Mouse (Mus musculus) heart, postnatal 0 days (tissue): Measurements from ENCODE around the gene Rab1b. TPM values are rescaled to one million over a fixed set of nuclear protein-coding genes. Genes with fewer than 3 reads are reported as not detected.
A peak's percentile ranks its signal among the peaks of the same experiment; 100 is the strongest.
"Not testable (repeated sequence)": the region's sequence is repeated elsewhere in the genome, so short reads cannot be mapped to it uniquely, and the experiment has no call there.

Experiments used
- ATAC-seq: fragments of 200-750 bp; cut with Nextera tagmentation; 2 replicates; pipeline ENCODE4 v1.8.0; 2017; ENCODE audit warnings: low read depth, moderate number of reproducible peaks, moderate library complexity; ENCODE audit not compliant: insufficient read depth
- DNase-seq: peaks from one replicate; pipeline ENCODE4 v3.0.0-alpha.2; 2016; ENCODE audit warnings: low spot score
- H3K27ac ChIP-seq: fragments of 300-500 bp; sonication (generic); 2 replicates; pipeline ENCODE4 v1.5.1; 2014; ENCODE audit warnings: low read depth, mild to moderate bottlenecking
- H3K27me3 ChIP-seq: fragments of 300-500 bp; sonication (generic); 2 replicates; pipeline ENCODE4 v1.6.1; 2014; ENCODE audit warnings: low read length, mixed read lengths; ENCODE audit not compliant: control insufficient read depth, insufficient read depth
- H3K36me3 ChIP-seq: fragments of 300-500 bp; sonication (generic); replicated peaks from 2 replicates; pipeline ENCODE4 v1.6.1; 2014; ENCODE audit warnings: low read length, mixed read lengths; ENCODE audit not compliant: control insufficient read depth, insufficient read depth
- H3K4me1 ChIP-seq: fragments of 300-500 bp; sonication (generic); 2 replicates; pipeline ENCODE4 v1.6.1; 2014; ENCODE audit warnings: antibody characterized with exemption; ENCODE audit not compliant: control insufficient read depth, insufficient read depth
- H3K4me2 ChIP-seq: fragments of 300-500 bp; sonication (generic); 2 replicates; pipeline ENCODE4 v1.6.1; 2014; ENCODE audit warnings: low read depth, mild to moderate bottlenecking, low read length, moderate library complexity
- H3K4me3 ChIP-seq: fragments of 300-500 bp; sonication (generic); 2 replicates; pipeline ENCODE4 v1.5.1; 2014; ENCODE audit warnings: low read depth, low read length
- H3K9ac ChIP-seq: fragments of 300-500 bp; sonication (generic); replicated peaks from 2 replicates; pipeline ENCODE4 v1.6.1; 2014; ENCODE audit warnings: low read depth, low read length, mixed read lengths
- H3K9me3 ChIP-seq: fragments of 300-500 bp; sonication (generic); replicated peaks from 2 replicates; pipeline ENCODE4 v1.6.1; 2016; ENCODE audit warnings: low read length; ENCODE audit not compliant: control insufficient read depth
- CTCF ChIP-seq: IDR thresholded peaks from 2 replicates; pipeline ENCODE4 v1.5.1; 2016; ENCODE audit warnings: antibody characterized with exemption, control low read depth, low read depth
- EP300 ChIP-seq: IDR thresholded peaks from 2 replicates; pipeline ENCODE4 v1.6.1; 2016; ENCODE audit warnings: antibody characterized with exemption, low read depth
- WGBS: fragments of 180-500 bp; shearing (Covaris S2); extraction: QIAGEN DNeasy Blood & Tissue Kit; methylation state at CpG from one replicate; pipeline ENCODE4 v1.1.7; 2014; 5-methylcytosine and 5-hydroxymethylcytosine counted together
- polyA plus RNA-seq: library from polyadenylated mRNA; unstranded; fragments of >200 nt; fragmentation: Nextera tagmentation; extraction: Ambion mirVana; gene quantifications from 2 replicates; pipeline ENCODE4 v1.2.1, GENCODE M21; 2015
- total RNA-seq: library from RNA; depleted of rRNA; stranded (reverse); fragments of >200 nt; gene quantifications from 2 replicates; pipeline ENCODE4 v1.2.3, GENCODE M21; 2014; ENCODE audit warnings: low replicate concordance

The Rab1b gene
- total and polyA plus RNA-seq, 2 experiments from 2014 or later = 230 to 424 TPM

GRCm38 (mm10) chr19:5089324-5089723 is 17.5 kb downstream of the Rab1b start:
- Histone ChIP-seq H3K27ac (no peak overlapping the region), H3K9me3 (no peaks in the 10 kb centered on the region), H3K4me3 (peak overlapping the region; percentile 82), H3K36me3 (peaks cover 22% of the 10 kb centered on the region), H3K4me1 (peaks cover 14% of the 10 kb centered on the region), H3K4me2 (peak overlapping the region; percentile 98), H3K27me3 (peaks cover 22% of the 10 kb centered on the region), H3K9ac (no peak overlapping the region)
- WGBS = 84% methylated on average over 4 of the region's 4 CpGs
- ATAC-seq (no peak), DNase-seq (no peak)
- TF ChIP-seq EP300 = no peak
- no peak for TF ChIP-seq CTCF

GRCm38 (mm10) chr19:5087884-5088728 is 18.8 kb downstream of the Rab1b start, which contains the start of gene Yif1a:
Gene Yif1a (plus strand): TSS chr19:5088538.
- DNase-seq (peak; percentile 99), ATAC-seq (peak; percentile 93)
- Histone ChIP-seq H3K36me3 (peaks cover 22% of the 10 kb centered on the region), H3K4me2 (peak within 1 kb of the TSS; percentile 98), H3K9ac (peak within 1 kb of the TSS; percentile 63), H3K9me3 (no peaks in the 10 kb centered on the region), H3K4me3 (peak within 1 kb of the TSS; percentile 82), H3K27me3 (peaks cover 34% of the 10 kb centered on the region), H3K4me1 (peaks cover 14% of the 10 kb centered on the region), H3K27ac (peak within 1 kb of the TSS; percentile 76)
- peak; percentile 57 for TF ChIP-seq CTCF
- no peak; the same call in 1 of the 2 replicates for TF ChIP-seq EP300
- under 1% methylated on average over 58 of the region's 58 CpGs for WGBS

- ATAC-seq, H3K9me3 ChIP-seq, H3K9ac ChIP-seq, H3K4me2 ChIP-seq, H3K27ac ChIP-seq, H3K4me3 ChIP-seq, DNase-seq: not testable (repeated sequence)
- 61% methylated on average over 4 of the region's 4 CpGs for WGBS
- peaks cover 10% of the 10 kb centered on the region for H3K36me3 ChIP-seq
- H3K4me1 ChIP-seq = peaks cover 14% of the 10 kb centered on the region
- H3K27me3 ChIP-seq = peaks cover 50% of the 10 kb centered on the region
Measured at GRCm38 (mm10) chr19:5086533-5086932, 20.3 kb downstream of the Rab1b start.

GRCm38 (mm10) chr19:5085145-5085863 is 21.6 kb downstream of the Rab1b start, which contains the start of gene Tmem151a:
Gene Tmem151a (minus strand): TSS chr19:5085531.
- Histone ChIP-seq H3K27ac (no peak within 1 kb of the TSS), H3K4me2 (peak within 1 kb of the TSS; percentile 70), H3K36me3 (peaks cover 1% of the 10 kb centered on the region; the same call in 1 of the 2 replicates), H3K9ac (no peak within 1 kb of the TSS), H3K9me3 (no peaks in the 10 kb centered on the region), H3K27me3 (peaks cover 62% of the 10 kb centered on the region), H3K4me3 (peak within 1 kb of the TSS; percentile 50), H3K4me1 (peaks cover 14% of the 10 kb centered on the region)
- WGBS = under 1% methylated on average over 49 of the region's 69 CpGs
- TF ChIP-seq CTCF (no peak), EP300 (no peak)
- DNase-seq (no peak), ATAC-seq (no peak)

GRCm38 (mm10) chr19:5084834-5085144 is 22.1 kb downstream of the Rab1b start:
- H3K36me3 ChIP-seq = no peaks in the 10 kb centered on the region; the same call in 1 of the 2 replicates
- H3K4me1 ChIP-seq = peaks cover 14% of the 10 kb centered on the region
- peak overlapping the region; percentile 70 for H3K4me2 ChIP-seq
- ATAC-seq (no peak), DNase-seq (no peak)
- 2% methylated on average over 15 of the region's 15 CpGs for WGBS
- TF ChIP-seq EP300 (no peak), CTCF (no peak)
- no peak overlapping the region for H3K27ac ChIP-seq
- no peak overlapping the region for H3K9ac ChIP-seq
- peaks cover 65% of the 10 kb centered on the region for H3K27me3 ChIP-seq
- H3K4me3 ChIP-seq = peak overlapping the region; percentile 50
- H3K9me3 ChIP-seq = no peaks in the 10 kb centered on the region
